Mouse (Mus musculus) telencephalon, adult 2 months (tissue): Measurements from ENCODE around the gene Aldh3a1.
A peak's percentile ranks its signal among the peaks of the same experiment; 100 is the strongest.
"Not testable (repeated sequence)": the region's sequence is repeated elsewhere in the genome, so short reads cannot be mapped to it uniquely, and the experiment has no call there.

Experiments
- DNase-seq: peaks from one replicate; pipeline ENCODE4 v3.0.0-alpha.2; 2011; ENCODE audit warnings: low read depth, low spot score

Gene Aldh3a1

GRCm38 (mm10) chr11:61207487-61208246 is at the start of gene Aldh3a1:
Gene Aldh3a1 (plus strand): TSS chr11:61207537.
- DNase-seq = no peak

- DNase-seq = no peak
Measured at GRCm38 (mm10) chr11:61158141-61158540, 49.2 kb upstream of the Aldh3a1 start.

- DNase-seq = no peak
Measured at GRCm38 (mm10) chr11:61159796-61160732, 47.3 kb upstream of the Aldh3a1 start.

GRCm38 (mm10) chr11:61161121-61161520 is 46.2 kb upstream of the Aldh3a1 start:
- DNase-seq = no peak

GRCm38 (mm10) chr11:61162776-61163175 is 44.6 kb upstream of the Aldh3a1 start:
- DNase-seq = no peak

GRCm38 (mm10) chr11:61163341-61163740 is 44.0 kb upstream of the Aldh3a1 start:
- no peak for DNase-seq

- no peak for DNase-seq
Measured at GRCm38 (mm10) chr11:61164366-61164765, 43.0 kb upstream of the Aldh3a1 start.

GRCm38 (mm10) chr11:61164881-61165280 is 42.5 kb upstream of the Aldh3a1 start:
- DNase-seq = no peak

GRCm38 (mm10) chr11:61170184-61170583 is 37.2 kb upstream of the Aldh3a1 start:
- no peak for DNase-seq

- DNase-seq = not testable (repeated sequence)
Measured at GRCm38 (mm10) chr11:61173477-61173876, 33.9 kb upstream of the Aldh3a1 start.

- DNase-seq = no peak
Measured at GRCm38 (mm10) chr11:61174291-61174820, 33.0 kb upstream of the Aldh3a1 start.

GRCm38 (mm10) chr11:61174821-61175658 is 32.3 kb upstream of the Aldh3a1 start, which contains the start of gene Usp22:
Gene Usp22 (minus strand): TSS chr11:61175055.
- DNase-seq = peak; percentile 100

- DNase-seq = no peak
Measured at GRCm38 (mm10) chr11:61175778-61176177, 31.6 kb upstream of the Aldh3a1 start.

GRCm38 (mm10) chr11:61176321-61176720 is 31.0 kb upstream of the Aldh3a1 start:
- DNase-seq = no peak

GRCm38 (mm10) chr11:61180361-61180760 is 27.0 kb upstream of the Aldh3a1 start:
- DNase-seq = peak; percentile 60

- DNase-seq = no peak
Measured at GRCm38 (mm10) chr11:61181624-61182023, 25.7 kb upstream of the Aldh3a1 start.

- DNase-seq = no peak
Measured at GRCm38 (mm10) chr11:61183820-61184219, 23.5 kb upstream of the Aldh3a1 start.

- DNase-seq = no peak
Measured at GRCm38 (mm10) chr11:61190776-61191175, 16.6 kb upstream of the Aldh3a1 start.

GRCm38 (mm10) chr11:61192123-61192522 is 15.2 kb upstream of the Aldh3a1 start:
- DNase-seq = not testable (repeated sequence)

- DNase-seq = no peak
Measured at GRCm38 (mm10) chr11:61192779-61193178, 14.6 kb upstream of the Aldh3a1 start.

- DNase-seq = no peak
Measured at GRCm38 (mm10) chr11:61193392-61193791, 13.9 kb upstream of the Aldh3a1 start.
